Mouse (Mus musculus): ENCODE measurements around the gene Lat.

The Lat gene

GRCm38 (mm10) chr7:126368367-126368766 is 1.0 kb downstream of the Lat start:
- DNase-seq (ENCODE audit: extremely low read depth, low read depth), result no peak

- no peak for DNase-seq (ENCODE audit: extremely low read depth, low read depth)
These were observed 1.7 kb downstream of the Lat start for GRCm38 (mm10) chr7:126367636-126368035.

- DNase-seq (ENCODE audit: extremely low read depth, low read depth), result no peak
These were observed 6.3 kb downstream of the Lat start for GRCm38 (mm10) chr7:126363038-126363437.

- DNase-seq (ENCODE audit: extremely low read depth, low read depth), result peak; percentile 73
These were observed 10.3 kb downstream of the Lat start for GRCm38 (mm10) chr7:126359049-126359448.

- no peak for DNase-seq (ENCODE audit: extremely low read depth, low read depth)
These were observed 11.0 kb downstream of the Lat start for GRCm38 (mm10) chr7:126358413-126358812.

- DNase-seq (ENCODE audit: extremely low read depth, low read depth), result no peak
These were observed 11.5 kb downstream of the Lat start for GRCm38 (mm10) chr7:126357838-126358237.

- peak; percentile 91 for DNase-seq (ENCODE audit: extremely low read depth, low read depth)
These were observed 12.4 kb downstream of the Lat start for GRCm38 (mm10) chr7:126356793-126357591.

- no peak for DNase-seq (ENCODE audit: extremely low read depth, low read depth)
These were observed 13.3 kb downstream of the Lat start for GRCm38 (mm10) chr7:126355847-126356597.

- DNase-seq (ENCODE audit: extremely low read depth, low read depth), result peak; percentile 77
These were observed 14.4 kb downstream of the Lat start for GRCm38 (mm10) chr7:126354738-126355614.

GRCm38 (mm10) chr7:126353994-126354365 is 15.4 kb downstream of the Lat start:
- DNase-seq (ENCODE audit: extremely low read depth, low read depth), result no peak

GRCm38 (mm10) chr7:126353251-126353993 is 15.9 kb downstream of the Lat start:
- no peak for DNase-seq (ENCODE audit: extremely low read depth, low read depth)

- no peak for DNase-seq (ENCODE audit: extremely low read depth, low read depth)
These were observed 17.9 kb downstream of the Lat start for GRCm38 (mm10) chr7:126351419-126351951.

- DNase-seq (ENCODE audit: extremely low read depth, low read depth), result no peak
These were observed 18.5 kb downstream of the Lat start for GRCm38 (mm10) chr7:126350748-126351418.

- peak; percentile 88 for DNase-seq (ENCODE audit: extremely low read depth, low read depth)
These were observed 21.1 kb downstream of the Lat start for GRCm38 (mm10) chr7:126348293-126348692.

GRCm38 (mm10) chr7:126347098-126347497 is 22.3 kb downstream of the Lat start:
- no peak for DNase-seq (ENCODE audit: extremely low read depth, low read depth)

- no peak for DNase-seq (ENCODE audit: extremely low read depth, low read depth)
These were observed 23.4 kb downstream of the Lat start for GRCm38 (mm10) chr7:126345969-126346368.

GRCm38 (mm10) chr7:126345557-126345956 is 23.8 kb downstream of the Lat start:
- DNase-seq (ENCODE audit: extremely low read depth, low read depth), result no peak

GRCm38 (mm10) chr7:126340896-126341295 is 28.5 kb downstream of the Lat start:
- DNase-seq (ENCODE audit: extremely low read depth, low read depth), result no peak

GRCm38 (mm10) chr7:126340206-126340618 is 29.2 kb downstream of the Lat start:
- DNase-seq (ENCODE audit: extremely low read depth, low read depth), result no peak

- DNase-seq (ENCODE audit: extremely low read depth, low read depth), result no peak
These were observed 29.8 kb downstream of the Lat start for GRCm38 (mm10) chr7:126339521-126339971.

Measured in MEL-GATA-1-ER (cell line).